Mouse (Mus musculus): ENCODE measurements around the gene Gm28372.
"Not testable (repeated sequence)": the region's sequence is repeated elsewhere in the genome, so short reads cannot be mapped to it uniquely, and the experiment has no call there.

Gm28372 gene

DNA sequence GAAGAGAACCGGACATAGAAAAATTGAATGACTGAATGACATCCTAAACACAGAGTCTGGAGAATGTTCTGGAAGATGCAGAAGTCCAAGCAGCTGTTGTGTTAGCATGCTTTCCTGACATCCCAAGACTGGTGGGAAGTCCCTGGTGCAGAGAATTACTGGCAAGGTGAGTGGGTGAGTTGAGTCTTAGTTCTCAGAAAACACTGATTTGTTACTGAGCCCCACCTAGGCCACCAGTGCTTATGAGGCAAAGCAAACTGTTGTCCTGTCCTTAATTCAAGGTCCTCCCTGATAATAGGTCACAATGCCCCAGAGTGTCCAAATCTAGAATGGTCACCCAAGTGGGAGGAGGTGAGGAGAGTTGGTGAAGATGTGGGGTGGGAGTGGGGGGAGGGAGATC lies at the start of gene Gm28372, which contains the start of gene 1700020A23Rik:
Gm28372 (plus strand) TSS at position 301 of the 400 bp plus-strand sequence.
1700020A23Rik (plus strand) TSS at position 321 of the 400 bp plus-strand sequence.
- DNase-seq (ENCODE audit: low spot score in 2 of 2), result no peak

DNA sequence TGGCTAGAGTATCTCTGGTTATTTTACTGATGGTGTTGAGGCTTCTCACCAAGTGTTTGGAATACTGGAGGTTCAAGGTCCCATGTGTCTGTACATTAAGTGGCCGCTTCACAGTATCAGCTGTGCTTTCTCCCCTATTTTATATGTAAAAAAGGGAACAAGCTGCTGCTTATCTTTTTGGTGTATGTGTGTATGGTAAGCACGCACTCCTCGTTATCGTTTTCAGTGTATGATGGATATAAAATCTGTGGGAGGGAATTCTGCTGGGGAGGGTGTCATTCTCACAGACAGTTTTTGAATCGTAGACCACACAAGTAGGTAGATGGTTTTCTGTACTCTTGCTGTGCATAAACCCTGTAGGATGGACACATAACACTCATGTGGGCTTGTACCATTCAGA lies 47.5 kb upstream of the Gm28372 start:
- DNase-seq (ENCODE audit: low spot score in 2 of 2), result no peak

DNA sequence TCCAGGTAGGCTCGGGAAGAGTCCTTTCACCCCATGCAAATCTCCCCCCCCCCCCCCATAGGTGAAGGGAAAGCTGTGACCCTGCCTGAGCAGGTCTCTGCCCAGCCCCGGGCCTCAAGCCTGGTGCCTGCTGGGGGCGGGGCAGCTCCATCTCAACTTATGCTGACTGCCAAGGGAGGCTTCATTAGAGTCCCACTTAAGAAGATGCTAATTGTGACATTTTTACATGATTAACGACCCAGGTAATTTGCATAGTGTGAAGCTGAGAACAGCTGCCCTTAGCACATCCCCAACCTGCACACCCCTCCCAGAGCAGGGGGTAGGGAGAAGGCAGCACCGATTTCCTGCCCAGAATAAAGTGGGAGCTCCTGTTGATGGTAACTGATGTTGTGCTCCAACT lies 46.2 kb upstream of the Gm28372 start:
- no peak for DNase-seq (ENCODE audit: low spot score in 2 of 2)

DNA sequence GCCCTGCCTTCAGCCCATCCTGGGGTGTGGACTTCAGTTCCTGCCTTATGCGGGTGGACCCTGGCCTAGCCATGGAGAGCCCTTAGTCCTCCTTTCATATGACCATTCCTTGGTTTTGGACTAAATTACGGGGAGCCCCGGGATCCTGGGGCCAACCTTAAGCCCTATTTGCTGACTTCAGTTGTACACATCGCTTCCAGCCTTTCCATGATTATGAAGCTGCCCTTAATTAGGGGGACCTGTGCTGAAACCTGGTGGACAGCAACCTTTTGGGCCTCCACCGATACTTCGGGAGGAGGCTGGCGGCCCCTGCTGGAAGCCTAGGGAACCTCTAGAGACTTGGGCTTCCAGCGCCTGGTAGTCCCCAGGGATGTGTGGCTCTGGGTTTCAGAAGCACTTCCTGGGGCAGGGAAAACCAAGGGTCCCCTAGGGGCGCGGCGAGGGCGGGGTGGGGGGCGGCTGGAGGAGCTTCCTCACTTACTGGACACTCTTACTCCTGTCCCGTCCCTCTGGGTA lies 42.5 kb upstream of the Gm28372 start:
- peak in 1 of 2 experiments; percentile 31 for DNase-seq (ENCODE audit: low spot score in 2 of 2)

DNA sequence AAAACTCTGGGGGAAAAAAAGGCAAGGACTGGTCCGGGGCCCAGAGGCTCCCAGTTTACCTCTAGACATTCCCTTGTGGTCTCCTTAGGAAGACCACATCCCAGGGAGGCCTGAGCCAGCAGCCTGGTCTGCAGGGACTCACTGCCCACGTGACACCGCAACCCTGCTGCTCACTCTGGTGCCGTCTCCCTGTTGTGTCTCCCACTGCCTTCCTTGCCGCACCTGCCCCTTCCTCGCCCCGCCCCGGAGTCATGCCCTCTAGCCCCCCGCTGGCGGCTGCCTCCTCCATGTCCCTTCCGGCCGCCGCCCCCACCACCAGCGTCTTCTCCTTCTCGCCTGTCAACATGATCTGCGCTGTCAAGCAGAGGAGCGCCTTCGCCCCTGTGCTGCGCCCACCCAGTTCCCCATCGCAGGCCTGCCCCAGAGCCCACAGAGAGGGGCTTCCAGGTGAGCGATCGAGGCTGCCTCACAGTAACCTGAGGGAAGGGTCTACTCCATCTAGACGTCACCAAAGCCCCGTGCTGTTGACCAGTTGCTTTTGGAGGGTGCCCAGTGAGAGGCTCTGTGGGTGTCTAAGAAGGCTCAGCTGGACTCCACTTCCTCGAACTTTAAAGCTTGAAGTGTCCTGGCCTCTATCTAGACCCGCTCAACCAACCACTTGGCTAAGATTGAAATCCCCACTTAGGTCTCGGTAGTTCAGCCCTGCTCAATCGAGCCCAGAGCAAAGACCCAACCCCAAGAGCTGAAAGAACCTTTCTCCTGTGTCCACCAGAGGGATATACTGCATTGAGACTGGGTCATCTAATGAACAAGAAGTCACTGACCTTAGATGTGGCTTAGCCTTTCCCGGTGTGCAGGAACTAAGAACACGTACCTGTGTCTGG lies 39.6 kb upstream of the Gm28372 start:
- no peak for DNase-seq (ENCODE audit: low spot score in 2 of 2)

DNA sequence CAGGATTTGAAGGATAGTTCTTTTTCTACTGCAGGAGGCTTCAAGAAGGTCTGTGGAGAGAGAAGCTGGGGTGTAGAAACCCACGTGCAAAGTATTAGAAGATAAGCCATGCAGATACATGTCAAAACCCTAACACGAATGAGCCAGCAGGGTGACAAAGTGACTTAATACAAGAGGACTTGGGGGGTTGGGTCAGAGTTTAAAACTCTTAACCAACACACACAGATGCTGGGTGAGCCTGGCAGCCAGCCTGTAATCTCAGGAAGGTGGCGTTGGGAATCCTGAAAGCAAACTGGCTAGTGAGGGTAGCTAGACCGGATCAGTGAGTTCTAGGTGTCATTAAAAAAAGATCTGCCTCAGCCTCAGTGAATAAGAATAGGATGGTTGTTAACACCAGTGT lies 37.7 kb upstream of the Gm28372 start:
- no peak for DNase-seq (ENCODE audit: low spot score in 2 of 2)

DNA sequence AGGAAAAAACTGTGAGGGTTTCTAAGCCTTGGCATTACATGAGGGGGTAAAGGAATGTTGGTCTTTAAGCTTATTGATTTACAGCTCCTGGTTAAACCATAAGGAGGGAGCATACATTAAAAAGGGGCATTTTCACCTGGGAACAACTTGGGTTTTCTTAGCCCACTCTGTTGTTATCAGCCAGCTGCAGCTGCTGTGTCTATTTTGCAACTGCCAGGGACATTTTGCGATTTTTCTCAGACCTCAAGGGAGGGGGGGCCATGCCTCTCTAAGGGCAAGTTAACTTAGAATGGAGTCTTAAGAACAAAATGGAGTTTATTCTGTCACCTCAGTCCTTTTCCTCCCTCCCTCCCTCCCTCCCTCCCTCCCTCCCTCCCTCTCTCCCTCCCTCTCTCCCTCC lies 32.0 kb upstream of the Gm28372 start:
- DNase-seq (ENCODE audit: low spot score in 2 of 2), result not testable (repeated sequence)

DNA sequence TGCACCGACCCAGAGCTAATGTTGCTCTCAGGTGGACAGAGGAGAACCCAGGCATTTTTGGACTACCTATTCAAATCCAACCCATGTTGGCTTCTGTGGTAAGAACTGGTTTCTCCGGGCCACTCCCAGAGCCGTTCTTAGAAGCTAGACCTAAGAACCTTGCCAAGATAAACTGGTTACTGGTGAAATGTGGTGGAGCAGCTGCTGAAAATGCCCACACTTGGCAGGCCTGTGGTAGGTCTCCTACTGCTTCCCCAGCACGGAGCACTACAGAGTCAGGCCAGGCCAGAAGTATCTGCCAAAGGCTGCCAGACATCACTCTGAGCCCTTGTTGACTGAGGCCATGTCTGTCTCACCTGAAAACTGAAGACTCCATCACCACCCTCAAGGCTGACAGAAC lies 30.1 kb upstream of the Gm28372 start:
- no peak for DNase-seq (ENCODE audit: low spot score in 2 of 2)

DNA sequence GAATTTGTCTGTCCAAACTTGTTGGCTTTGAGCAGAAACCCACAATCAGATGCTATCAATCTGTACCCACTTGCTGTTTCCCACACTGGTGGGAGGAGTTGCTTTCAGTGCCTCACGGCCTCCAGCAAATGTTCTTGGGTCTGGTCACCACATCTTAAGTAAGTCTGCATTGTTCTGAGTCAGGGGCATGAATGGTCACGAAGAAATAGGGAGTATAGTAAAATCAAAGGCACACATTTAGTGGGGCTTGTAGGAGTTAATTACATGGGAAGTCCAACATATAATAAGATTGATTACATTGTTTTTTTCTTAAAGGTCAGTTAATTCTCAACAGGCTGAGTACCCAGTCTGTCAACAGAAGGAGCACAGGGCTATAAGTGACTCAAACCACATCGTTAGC lies 21.8 kb upstream of the Gm28372 start:
- no peak for DNase-seq (ENCODE audit: low spot score in 2 of 2)

DNA sequence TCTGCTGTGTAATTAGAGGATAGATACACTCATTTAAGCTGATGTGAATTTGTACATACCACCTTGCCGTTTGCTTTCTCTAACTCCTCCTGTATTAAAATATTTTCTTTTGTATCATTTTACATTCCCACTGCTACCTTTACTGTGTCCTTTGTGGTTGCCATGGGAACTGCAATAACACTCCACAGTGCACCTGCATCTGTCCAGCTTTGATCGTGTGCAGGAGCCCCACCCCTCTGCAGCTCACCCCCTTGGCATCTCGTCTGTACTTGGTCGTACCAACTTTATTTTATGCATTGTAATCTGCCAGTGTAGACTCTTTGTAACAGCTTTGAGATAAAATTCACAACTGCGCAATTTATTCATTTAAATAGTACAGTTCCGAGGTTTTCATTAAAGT lies 21.1 kb upstream of the Gm28372 start:
- DNase-seq (ENCODE audit: low spot score in 2 of 2), result no peak

DNA sequence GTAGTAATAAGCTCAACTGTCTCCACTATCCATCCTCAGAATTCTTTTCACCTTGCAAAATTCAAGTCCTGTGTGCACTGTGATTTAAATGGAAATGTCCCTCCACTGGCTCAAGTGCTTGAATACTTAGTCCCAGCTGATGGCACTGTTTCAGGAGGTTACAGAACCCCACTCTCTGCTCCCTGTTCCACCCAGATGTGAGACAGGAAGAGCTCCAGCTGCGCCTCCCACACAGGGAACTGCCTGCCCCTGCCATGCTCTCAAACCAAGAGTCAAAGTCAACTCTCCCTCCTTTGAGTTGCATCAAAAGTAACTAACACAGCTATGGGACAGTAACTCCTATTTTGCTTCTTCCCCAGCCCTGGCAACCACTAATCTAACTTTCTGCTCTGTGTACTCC lies 18.8 kb upstream of the Gm28372 start:
- DNase-seq (ENCODE audit: low spot score in 2 of 2), result no peak

DNA sequence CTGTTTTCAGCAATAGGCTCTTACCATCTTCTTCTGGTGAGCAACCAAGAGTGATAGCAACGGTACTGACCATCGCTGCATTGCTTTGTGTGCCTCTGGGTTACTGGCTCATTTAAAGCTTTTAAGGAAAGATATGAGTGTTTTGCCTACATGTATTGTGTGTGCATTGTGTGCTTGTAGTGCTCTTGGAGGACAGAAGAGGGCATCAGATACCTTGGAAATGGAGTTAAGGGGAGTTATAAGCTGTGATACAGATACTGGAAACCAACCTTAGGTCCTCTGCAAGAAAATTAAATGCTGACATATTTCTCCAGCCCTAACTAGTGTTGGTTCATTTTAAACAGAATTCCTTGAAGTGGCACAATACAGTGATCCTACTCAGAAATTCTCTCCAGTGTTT lies 16.2 kb upstream of the Gm28372 start:
- no peak for DNase-seq (ENCODE audit: low spot score in 2 of 2)

DNA sequence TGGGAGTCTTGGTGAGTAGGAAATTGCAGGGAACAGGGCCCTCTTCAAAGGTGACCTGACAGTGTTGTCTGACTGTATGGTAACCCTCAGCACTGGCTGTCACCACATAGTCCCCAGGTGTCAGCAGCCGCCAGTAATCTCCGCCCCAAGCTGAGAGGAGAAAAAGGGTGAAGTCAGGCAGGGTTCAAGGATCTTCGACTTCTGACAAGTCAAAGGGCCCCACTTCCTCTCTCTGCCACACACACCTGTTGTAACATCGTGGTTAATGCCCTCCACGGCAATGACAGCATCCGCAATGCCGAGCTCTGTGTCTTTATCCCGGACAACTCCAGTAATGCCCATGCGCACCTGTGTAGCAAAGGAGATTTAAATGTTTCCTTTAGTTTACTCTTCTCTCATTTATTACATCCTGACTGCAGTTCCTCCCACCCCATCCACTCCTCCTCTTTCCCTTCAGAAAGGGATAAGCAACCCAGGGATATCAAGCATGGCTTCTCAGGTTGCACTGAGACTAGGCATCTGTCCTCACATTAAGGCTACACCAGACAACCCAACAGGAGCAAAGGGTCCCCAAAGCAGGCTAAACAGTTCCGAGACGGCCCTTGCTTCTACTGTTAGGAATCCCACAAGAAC lies 13.9 kb upstream of the Gm28372 start:
- DNase-seq (ENCODE audit: low spot score in 2 of 2), result no peak

DNA sequence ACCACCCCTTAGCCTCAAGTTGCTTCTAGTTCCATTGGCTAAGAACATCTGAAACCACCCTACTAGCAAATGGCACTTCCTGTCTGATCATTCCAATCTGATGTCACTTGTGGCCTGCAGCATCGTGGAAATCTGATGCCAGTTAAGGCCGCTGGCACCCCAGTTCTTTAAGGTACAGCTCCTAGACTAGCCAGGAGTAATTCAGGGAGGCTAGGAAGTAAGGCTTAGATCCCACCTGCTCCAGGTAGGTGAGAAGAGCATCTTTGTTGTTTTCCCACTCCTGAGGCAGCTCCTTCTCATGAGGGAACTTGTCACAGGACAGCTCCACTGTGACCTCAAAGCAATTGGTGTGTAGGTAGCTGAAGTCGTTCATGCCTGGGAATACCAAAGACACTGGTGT lies 12.2 kb upstream of the Gm28372 start:
- no peak for DNase-seq (ENCODE audit: low spot score in 2 of 2)

DNA sequence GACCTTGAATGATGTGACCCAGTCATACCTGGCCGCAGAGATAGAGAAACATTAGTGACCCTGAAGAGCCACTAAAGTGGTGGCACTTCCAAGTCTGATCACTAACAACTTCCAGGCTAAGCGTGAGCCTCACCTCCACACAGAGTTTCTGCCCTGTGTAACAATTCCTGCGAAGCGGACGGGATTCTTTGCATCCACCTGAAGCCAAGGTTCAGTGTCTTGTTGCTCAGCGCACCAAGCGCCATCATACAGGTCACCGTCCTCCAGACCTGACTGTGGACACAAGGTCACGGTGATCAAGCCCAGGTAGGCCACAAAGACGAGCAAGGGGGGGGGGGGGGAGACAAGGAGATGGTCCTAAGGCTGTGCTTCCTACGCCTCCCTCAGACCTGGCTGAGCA lies 9.3 kb upstream of the Gm28372 start:
- DNase-seq (ENCODE audit: low spot score in 2 of 2), result no peak

DNA sequence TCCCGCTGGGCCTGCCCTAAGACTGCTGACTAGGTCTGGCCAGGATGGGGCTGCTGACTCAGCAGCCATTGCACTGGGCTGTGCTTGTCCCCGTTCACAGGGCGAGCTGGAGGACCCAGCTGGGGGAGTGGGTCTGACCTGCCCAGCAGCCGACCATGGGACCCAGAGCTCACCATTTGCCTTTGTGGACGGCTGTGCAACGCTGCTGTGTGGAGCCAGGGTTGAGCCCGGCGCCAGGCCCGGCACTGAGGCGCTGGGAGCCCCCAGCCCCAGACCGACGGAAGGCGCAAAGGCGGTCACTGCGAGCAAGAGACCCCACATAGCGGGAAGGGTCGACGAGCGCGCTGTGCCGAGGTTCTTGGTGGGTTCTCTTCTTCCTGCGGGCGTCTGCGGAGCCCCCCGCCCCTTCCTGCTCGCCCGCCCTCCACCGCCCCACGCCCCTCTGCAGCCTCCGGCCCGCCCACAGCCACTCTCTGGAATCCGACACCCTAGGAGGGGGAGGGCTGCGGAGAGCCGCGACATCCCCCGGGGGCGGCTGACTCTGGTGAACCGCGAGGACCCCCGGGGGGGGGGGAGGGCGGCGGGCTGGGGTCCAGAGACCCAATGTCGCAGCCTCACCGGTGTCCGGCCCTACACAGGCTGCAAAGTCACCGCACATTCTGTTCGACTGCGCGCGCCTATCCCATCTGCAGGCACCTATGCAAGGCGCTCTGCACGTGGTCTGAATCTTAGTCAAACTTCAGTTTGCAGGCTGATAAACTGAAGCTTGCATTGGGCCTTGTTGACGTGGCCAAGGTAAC lies 7.7 kb upstream of the Gm28372 start, which contains the start of gene Cpxm1:
Cpxm1 (minus strand) TSS at position 389 of the 800 bp plus-strand sequence.
- no peak for DNase-seq (ENCODE audit: low spot score in 2 of 2)

DNA sequence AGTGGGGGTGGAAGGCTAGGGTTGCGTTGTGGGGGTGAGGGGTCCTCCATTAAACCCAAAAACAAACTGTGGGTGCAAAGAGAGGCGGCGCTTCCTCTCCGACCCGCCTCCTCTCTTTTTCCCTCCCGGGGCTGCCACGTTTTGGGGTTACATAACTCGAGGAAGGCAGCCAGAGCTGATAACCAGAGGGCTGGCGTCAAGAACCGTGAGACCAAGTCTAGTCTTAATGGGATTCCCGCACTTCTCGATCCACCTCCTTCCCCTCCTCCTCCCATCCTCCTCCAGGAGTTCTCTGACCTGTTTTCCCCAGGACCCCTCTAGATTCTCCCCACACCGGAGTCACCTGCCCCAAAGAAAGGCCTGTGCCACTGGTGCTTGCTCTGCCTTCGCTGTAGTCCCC lies 6.9 kb upstream of the Gm28372 start:
- DNase-seq (ENCODE audit: low spot score in 2 of 2), result no peak

DNA sequence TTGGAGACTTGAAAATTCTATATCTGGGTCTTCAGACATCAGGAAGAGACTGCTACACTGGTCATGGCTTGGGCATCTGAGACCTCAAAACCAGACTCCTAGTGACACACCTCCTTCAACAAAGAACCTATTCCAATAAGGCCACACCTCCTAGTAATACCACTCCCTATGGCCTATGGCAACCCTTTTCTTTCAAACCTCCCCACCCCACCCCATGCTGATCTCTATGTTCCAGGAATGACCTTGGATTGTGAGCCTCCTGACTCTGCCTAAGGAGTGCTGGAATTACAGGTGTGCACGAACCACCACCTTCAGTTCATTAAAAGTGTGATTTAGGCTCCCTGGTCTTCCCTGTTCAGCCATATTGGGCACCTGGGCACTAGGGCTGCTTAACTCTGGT lies 5.0 kb upstream of the Gm28372 start:
- DNase-seq (ENCODE audit: low spot score in 2 of 2), result no peak

DNA sequence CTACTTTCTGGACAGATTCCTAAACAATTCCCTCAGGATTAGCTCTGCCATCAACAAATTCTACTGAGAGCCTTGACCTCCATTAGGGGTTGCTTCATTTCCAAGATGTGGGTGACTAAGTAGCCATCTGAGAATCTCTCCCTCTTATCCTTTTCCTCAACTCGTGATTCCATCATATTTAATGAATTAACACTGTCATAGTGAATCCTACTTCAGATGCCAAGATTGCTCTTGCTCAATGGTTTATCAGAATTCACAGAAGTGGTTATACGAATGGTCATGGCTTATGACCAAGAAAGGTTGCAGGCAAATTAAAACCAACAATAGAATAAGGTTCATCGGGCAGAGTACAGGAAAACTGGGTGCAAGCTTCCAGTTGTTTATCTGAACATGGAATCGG lies 3.1 kb upstream of the Gm28372 start:
- no peak for DNase-seq (ENCODE audit: low spot score in 2 of 2)

DNA sequence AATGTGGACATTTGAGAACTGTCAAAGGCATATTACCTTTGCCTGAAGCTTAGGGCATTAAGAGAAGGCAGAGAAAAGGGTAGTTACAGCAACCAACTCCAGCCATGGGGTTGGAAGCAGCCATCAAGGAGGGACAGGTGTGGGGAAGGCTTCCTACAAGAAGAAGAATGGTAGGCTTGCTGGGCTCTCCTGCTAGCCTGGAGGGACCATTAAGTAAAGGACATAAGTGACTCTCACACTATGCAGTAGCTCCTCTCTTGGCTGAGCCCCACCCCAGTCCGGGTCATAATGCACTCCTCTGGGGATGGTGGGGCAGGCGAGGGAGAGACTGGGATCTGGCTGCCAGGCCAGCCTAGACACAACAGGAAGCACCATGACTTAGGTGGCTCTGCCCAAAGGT lies 1.1 kb downstream of the Gm28372 start, which contains the start of gene Tmem239:
Tmem239 (plus strand) TSS at position 301 of the 400 bp plus-strand sequence.
- DNase-seq (ENCODE audit: low spot score in 2 of 2), result no peak

DNA sequence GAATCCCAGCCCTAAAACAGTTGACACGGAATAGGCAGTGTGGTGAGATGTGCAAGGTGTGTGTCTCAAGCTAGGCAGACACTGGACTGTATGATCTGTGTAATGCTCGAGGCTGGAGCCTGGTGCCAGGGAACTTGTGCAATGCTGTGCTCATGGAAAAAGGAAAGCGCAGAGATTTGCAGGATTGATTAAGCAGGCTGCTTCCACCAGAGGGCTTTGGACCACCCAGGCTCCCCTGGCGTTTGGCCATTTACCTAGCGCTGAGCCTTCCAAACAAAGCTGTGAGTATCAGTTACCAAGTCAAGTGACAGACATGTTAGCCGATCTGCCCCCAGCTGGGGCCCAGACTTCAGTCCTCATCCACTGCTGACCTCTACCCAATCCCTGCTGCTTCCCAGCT lies 3.2 kb downstream of the Gm28372 start:
- DNase-seq (ENCODE audit: low spot score in 2 of 2), result no peak

Data from left cerebral cortex, adult 9 months (tissue).